Mouse (Mus musculus) retina, adult 2 months (tissue): ENCODE results near the gene Olfr1252.

Experiments used
- DNase-seq: peaks from one replicate; pipeline ENCODE4 v3.0.0-alpha.2; 2012; ENCODE audit warnings: low read depth, low spot score

Olfr1252 gene

GRCm38 (mm10) chr2:89724912-89725311 lies at the start of gene Olfr1252:
Gene Olfr1252, minus strand, starts transcription at chr2:89725012.
- no peak for DNase-seq

GRCm38 (mm10) chr2:89756990-89757389 lies 32.2 kb upstream of the Olfr1252 start, which contains the start of gene Olfr1253:
Gene Olfr1253, minus strand, starts transcription at chr2:89757090.
- DNase-seq, result no peak

GRCm38 (mm10) chr2:89691980-89692379 lies 32.8 kb downstream of the Olfr1252 start:
- no peak for DNase-seq

GRCm38 (mm10) chr2:89671836-89672235 lies 53.0 kb downstream of the Olfr1252 start, which contains the start of gene Olfr1251:
Gene Olfr1251, minus strand, starts transcription at chr2:89671936.
- DNase-seq, result no peak
